Mouse (Mus musculus): ENCODE measurements around the gene Lrrc40. TPM values are rescaled to one million over a fixed set of nuclear protein-coding genes. Genes with fewer than 3 reads are reported as not detected.
A peak's percentile ranks its signal among the peaks of the same experiment; 100 is the strongest.
"Not testable (repeated sequence)": the region's sequence is repeated elsewhere in the genome, so short reads cannot be mapped to it uniquely, and the experiment has no call there.

The Lrrc40 gene
- polyA plus RNA-seq, 1 experiment from 2014 or later = 51.1 TPM

- H3K36me3 ChIP-seq = peaks cover 47% of the 10 kb centered on the region
- 81% methylated on average over 2 of the region's 2 CpGs for WGBS
Measured at GRCm38 (mm10) chr3:158060621-158061291, 24.3 kb downstream of the Lrrc40 start.

GRCm38 (mm10) chr3:158061811-158062523 is 25.5 kb downstream of the Lrrc40 start:
- H3K4me2 ChIP-seq = no peak overlapping the region
- no peak overlapping the region for H3K27ac ChIP-seq (replicated peaks)
- peak; percentile 40; the same call in 1 of the 2 replicates for ATAC-seq (ENCODE audit: low read depth)
- WGBS = 87% methylated on average over 5 of the region's 5 CpGs
- H3K9me3 ChIP-seq = no peaks in the 10 kb centered on the region
- H3K4me3 ChIP-seq = no peak overlapping the region
- no peaks in the 10 kb centered on the region for H3K4me1 ChIP-seq (replicated peaks)
- no peak overlapping the region for H3K9ac ChIP-seq
- H3K36me3 ChIP-seq = peaks cover 37% of the 10 kb centered on the region
- no peaks in the 10 kb centered on the region for H3K27me3 ChIP-seq

More at GRCm38 (mm10) chr3:158060621-158061291, 24.3 kb downstream of the Lrrc40 start:
- Histone ChIP-seq H3K4me1 (replicated peaks) (no peaks in the 10 kb centered on the region), H3K4me3 (no peak overlapping the region), H3K9ac (no peak overlapping the region), H3K4me2 (no peak overlapping the region), H3K9me3 (no peaks in the 10 kb centered on the region), H3K27me3 (no peaks in the 10 kb centered on the region), H3K27ac (replicated peaks) (no peak overlapping the region)
- no peak for ATAC-seq (ENCODE audit: low read depth)

GRCm38 (mm10) chr3:158065256-158065655 is 28.8 kb downstream of the Lrrc40 start:
- Histone ChIP-seq H3K4me3 (no peak overlapping the region), H3K4me2 (no peak overlapping the region), H3K27me3 (no peaks in the 10 kb centered on the region), H3K9me3 (no peaks in the 10 kb centered on the region), H3K4me1 (replicated peaks) (no peaks in the 10 kb centered on the region), H3K36me3 (peaks cover 21% of the 10 kb centered on the region), H3K9ac (no peak overlapping the region), H3K27ac (replicated peaks) (no peak overlapping the region)
- WGBS = 94% methylated on average over 2 of the region's 2 CpGs
- no peak for ATAC-seq (ENCODE audit: low read depth)

GRCm38 (mm10) chr3:158067916-158068315 is 31.5 kb downstream of the Lrrc40 start:
- ATAC-seq (ENCODE audit: low read depth) = no peak
- Histone ChIP-seq H3K4me1 (replicated peaks) (no peaks in the 10 kb centered on the region), H3K4me3 (no peak overlapping the region), H3K27me3 (no peaks in the 10 kb centered on the region), H3K36me3 (peaks cover 14% of the 10 kb centered on the region), H3K9me3 (no peaks in the 10 kb centered on the region), H3K9ac (no peak overlapping the region), H3K4me2 (no peak overlapping the region), H3K27ac (replicated peaks) (no peak overlapping the region)
- 87% methylated on average over 7 of the region's 7 CpGs for WGBS

- WGBS = 64% methylated on average over 9 of the region's 9 CpGs
Measured at GRCm38 (mm10) chr3:158068613-158069263, 32.3 kb downstream of the Lrrc40 start.

GRCm38 (mm10) chr3:158075004-158075403 is 38.5 kb downstream of the Lrrc40 start:
- Histone ChIP-seq H3K9me3 (no peaks in the 10 kb centered on the region), H3K4me1 (replicated peaks) (no peaks in the 10 kb centered on the region), H3K9ac (no peak overlapping the region), H3K36me3 (no peaks in the 10 kb centered on the region), H3K4me3 (no peak overlapping the region), H3K27ac (replicated peaks) (no peak overlapping the region), H3K4me2 (no peak overlapping the region), H3K27me3 (no peaks in the 10 kb centered on the region)
- no peak for ATAC-seq (ENCODE audit: low read depth)
- 96% methylated on average over 2 of the region's 2 CpGs for WGBS

More at GRCm38 (mm10) chr3:158068613-158069263, 32.3 kb downstream of the Lrrc40 start:
- Histone ChIP-seq H3K4me1 (replicated peaks) (no peaks in the 10 kb centered on the region), H3K4me2 (no peak overlapping the region), H3K4me3 (no peak overlapping the region), H3K9me3 (no peaks in the 10 kb centered on the region), H3K27ac (replicated peaks) (no peak overlapping the region), H3K36me3 (peaks cover 12% of the 10 kb centered on the region; the same call in 1 of the 2 replicates), H3K9ac (no peak overlapping the region), H3K27me3 (no peaks in the 10 kb centered on the region)
- no peak for ATAC-seq (ENCODE audit: low read depth)

GRCm38 (mm10) chr3:158076685-158077379 is 40.4 kb downstream of the Lrrc40 start:
- no peak for ATAC-seq (ENCODE audit: low read depth)
- 51% methylated on average over 4 of the region's 4 CpGs for WGBS

GRCm38 (mm10) chr3:158077380-158077772 is 40.9 kb downstream of the Lrrc40 start:
- H3K27me3 ChIP-seq = no peaks in the 10 kb centered on the region
- no peak overlapping the region for H3K9ac ChIP-seq
- H3K27ac ChIP-seq (replicated peaks) = no peak overlapping the region
- H3K36me3 ChIP-seq = no peaks in the 10 kb centered on the region
- no peak overlapping the region for H3K4me3 ChIP-seq
- no peak overlapping the region for H3K4me2 ChIP-seq
- 45% methylated on average over 1 of the region's 1 CpGs for WGBS
- no peaks in the 10 kb centered on the region for H3K4me1 ChIP-seq (replicated peaks)
- H3K9me3 ChIP-seq = no peaks in the 10 kb centered on the region
- no peak for ATAC-seq (ENCODE audit: low read depth)

More at GRCm38 (mm10) chr3:158076685-158077379, 40.4 kb downstream of the Lrrc40 start:
- Histone ChIP-seq H3K9me3 (no peaks in the 10 kb centered on the region), H3K36me3 (no peaks in the 10 kb centered on the region), H3K9ac (no peak overlapping the region), H3K27ac (replicated peaks) (no peak overlapping the region), H3K4me2 (no peak overlapping the region), H3K4me1 (replicated peaks) (no peaks in the 10 kb centered on the region), H3K27me3 (no peaks in the 10 kb centered on the region), H3K4me3 (no peak overlapping the region)

GRCm38 (mm10) chr3:158077828-158078227 is 41.4 kb downstream of the Lrrc40 start:
- H3K27ac ChIP-seq (replicated peaks) = no peak overlapping the region
- H3K36me3 ChIP-seq = no peaks in the 10 kb centered on the region
- no peaks in the 10 kb centered on the region for H3K9me3 ChIP-seq
- WGBS = 80% methylated on average over 5 of the region's 5 CpGs
- no peak overlapping the region for H3K4me3 ChIP-seq
- no peaks in the 10 kb centered on the region for H3K27me3 ChIP-seq
- H3K4me1 ChIP-seq (replicated peaks) = no peaks in the 10 kb centered on the region
- ATAC-seq (ENCODE audit: low read depth) = no peak
- no peak overlapping the region for H3K9ac ChIP-seq
- no peak overlapping the region for H3K4me2 ChIP-seq

GRCm38 (mm10) chr3:158091601-158092000 is 55.1 kb downstream of the Lrrc40 start:
- Histone ChIP-seq H3K4me1 (replicated peaks) (no peaks in the 10 kb centered on the region), H3K27ac (replicated peaks) (no peak overlapping the region), H3K4me2 (no peak overlapping the region), H3K36me3 (no peaks in the 10 kb centered on the region), H3K9ac (no peak overlapping the region), H3K27me3 (no peaks in the 10 kb centered on the region), H3K4me3 (no peak overlapping the region), H3K9me3 (no peaks in the 10 kb centered on the region)
- ATAC-seq (ENCODE audit: low read depth) = no peak
- WGBS = 85% methylated on average over 3 of the region's 3 CpGs

- H3K27ac ChIP-seq (replicated peaks) = no peak overlapping the region
- no peak overlapping the region for H3K4me3 ChIP-seq
- H3K9me3 ChIP-seq = no peaks in the 10 kb centered on the region
- no peaks in the 10 kb centered on the region for H3K4me1 ChIP-seq (replicated peaks)
- no peak overlapping the region for H3K9ac ChIP-seq
- no peak overlapping the region for H3K4me2 ChIP-seq
- no peaks in the 10 kb centered on the region for H3K27me3 ChIP-seq
- H3K36me3 ChIP-seq = no peaks in the 10 kb centered on the region
- no peak for ATAC-seq (ENCODE audit: low read depth)
- WGBS = 80% methylated on average over 4 of the region's 4 CpGs
Measured at GRCm38 (mm10) chr3:158093919-158094318, 57.5 kb downstream of the Lrrc40 start.

GRCm38 (mm10) chr3:158102043-158102442 is 65.6 kb downstream of the Lrrc40 start:
- 92% methylated on average over 8 of the region's 10 CpGs for WGBS
- H3K27ac ChIP-seq (replicated peaks); H3K4me2 ChIP-seq; H3K4me1 ChIP-seq (replicated peaks); H3K9me3 ChIP-seq; H3K27me3 ChIP-seq; H3K9ac ChIP-seq; H3K36me3 ChIP-seq; H3K4me3 ChIP-seq; ATAC-seq (ENCODE audit: low read depth): not testable (repeated sequence)

Data from neural tube, embryonic 13.5 days (tissue).